Mouse (Mus musculus): ENCODE results near the gene Cox4i1. TPM values are rescaled to one million over a fixed set of nuclear protein-coding genes. Genes with fewer than 3 reads are reported as not detected.
A peak's percentile ranks its signal among the peaks of the same experiment; 100 is the strongest.

Gene Cox4i1
- polyA plus RNA-seq, 1 experiment: 3,733 TPM

GRCm38 (mm10) chr8:120684082-120684481 is 16.1 kb downstream of the Cox4i1 start:
- Histone ChIP-seq H3K4me3 (ENCODE audit: insufficient read depth, low read depth, low read length) (no peak overlapping the region), H3K36me3 (ENCODE audit: control insufficient read depth, insufficient read depth, low read length) (no peaks in the 10 kb centered on the region), H3K27ac (ENCODE audit: insufficient read depth, low read depth, low read length) (no peak overlapping the region), H3K4me1 (ENCODE audit: control insufficient read depth, insufficient read depth, low read length) (no peaks in the 10 kb centered on the region), H3K27me3 (replicated peaks; ENCODE audit: control insufficient read depth, insufficient read depth, low read length) (no peaks in the 10 kb centered on the region)
- 84% methylated on average over 5 of the region's 5 CpGs for WGBS
- DNase-seq: no peak
- TF ChIP-seq POLR2A (IDR thresholded peaks at IDR 0.05; ENCODE audit: low read depth, low read length) (no peak), CTCF (conservative IDR thresholded peaks at IDR 0.05; ENCODE audit: insufficient read depth, insufficient read length, low read depth, low read length) (no peak)

- DNase-seq: no peak
- Histone ChIP-seq H3K4me3 (ENCODE audit: insufficient read depth, low read depth, low read length) (no peak overlapping the region), H3K27ac (ENCODE audit: insufficient read depth, low read depth, low read length) (no peak overlapping the region), H3K4me1 (ENCODE audit: control insufficient read depth, insufficient read depth, low read length) (no peaks in the 10 kb centered on the region), H3K36me3 (ENCODE audit: control insufficient read depth, insufficient read depth, low read length) (no peaks in the 10 kb centered on the region), H3K27me3 (replicated peaks; ENCODE audit: control insufficient read depth, insufficient read depth, low read length) (no peaks in the 10 kb centered on the region)
- TF ChIP-seq CTCF (conservative IDR thresholded peaks at IDR 0.05; ENCODE audit: insufficient read depth, insufficient read length, low read depth, low read length) (no peak), POLR2A (IDR thresholded peaks at IDR 0.05; ENCODE audit: low read depth, low read length) (no peak)
- WGBS: 82% methylated on average over 5 of the region's 5 CpGs
These were observed 17.1 kb downstream of the Cox4i1 start for GRCm38 (mm10) chr8:120685097-120685496.

GRCm38 (mm10) chr8:120685591-120685990 is 17.6 kb downstream of the Cox4i1 start:
- no peak overlapping the region for H3K27ac ChIP-seq (ENCODE audit: insufficient read depth, low read depth, low read length)
- 91% methylated on average over 8 of the region's 8 CpGs for WGBS
- no peaks in the 10 kb centered on the region for H3K36me3 ChIP-seq (ENCODE audit: control insufficient read depth, insufficient read depth, low read length)
- no peak for DNase-seq
- no peaks in the 10 kb centered on the region for H3K4me1 ChIP-seq (ENCODE audit: control insufficient read depth, insufficient read depth, low read length)
- H3K27me3 ChIP-seq (replicated peaks; ENCODE audit: control insufficient read depth, insufficient read depth, low read length): no peaks in the 10 kb centered on the region
- TF ChIP-seq CTCF (conservative IDR thresholded peaks at IDR 0.05; ENCODE audit: insufficient read depth, insufficient read length, low read depth, low read length): no peak
- TF ChIP-seq POLR2A (IDR thresholded peaks at IDR 0.05; ENCODE audit: low read depth, low read length): no peak
- H3K4me3 ChIP-seq (ENCODE audit: insufficient read depth, low read depth, low read length): no peak overlapping the region

- WGBS: 90% methylated on average over 13 of the region's 13 CpGs
- no peak for DNase-seq
- TF ChIP-seq POLR2A (IDR thresholded peaks at IDR 0.05; ENCODE audit: low read depth, low read length) (no peak), CTCF (conservative IDR thresholded peaks at IDR 0.05; ENCODE audit: insufficient read depth, insufficient read length, low read depth, low read length) (no peak)
- H3K36me3 ChIP-seq (ENCODE audit: control insufficient read depth, insufficient read depth, low read length): no peaks in the 10 kb centered on the region
- no peaks in the 10 kb centered on the region for H3K27me3 ChIP-seq (replicated peaks; ENCODE audit: control insufficient read depth, insufficient read depth, low read length)
- H3K27ac ChIP-seq (ENCODE audit: insufficient read depth, low read depth, low read length): no peak overlapping the region
- H3K4me1 ChIP-seq (ENCODE audit: control insufficient read depth, insufficient read depth, low read length): no peaks in the 10 kb centered on the region
- H3K4me3 ChIP-seq (ENCODE audit: insufficient read depth, low read depth, low read length): no peak overlapping the region
These were observed 18.0 kb downstream of the Cox4i1 start for GRCm38 (mm10) chr8:120686051-120686450.

- no peak overlapping the region for H3K27ac ChIP-seq (ENCODE audit: insufficient read depth, low read depth, low read length)
- no peak for DNase-seq
- TF ChIP-seq POLR2A (IDR thresholded peaks at IDR 0.05; ENCODE audit: low read depth, low read length): no peak
- TF ChIP-seq CTCF (conservative IDR thresholded peaks at IDR 0.05; ENCODE audit: insufficient read depth, insufficient read length, low read depth, low read length): no peak
These were observed 18.6 kb downstream of the Cox4i1 start for GRCm38 (mm10) chr8:120686576-120686975.

GRCm38 (mm10) chr8:120687786-120688185 is 19.8 kb downstream of the Cox4i1 start:
- no peak for TF ChIP-seq POLR2A (IDR thresholded peaks at IDR 0.05; ENCODE audit: low read depth, low read length)
- TF ChIP-seq CTCF (conservative IDR thresholded peaks at IDR 0.05; ENCODE audit: insufficient read depth, insufficient read length, low read depth, low read length): no peak
- Histone ChIP-seq H3K27ac (ENCODE audit: insufficient read depth, low read depth, low read length) (no peak overlapping the region), H3K4me3 (ENCODE audit: insufficient read depth, low read depth, low read length) (no peak overlapping the region), H3K36me3 (ENCODE audit: control insufficient read depth, insufficient read depth, low read length) (no peaks in the 10 kb centered on the region), H3K4me1 (ENCODE audit: control insufficient read depth, insufficient read depth, low read length) (no peaks in the 10 kb centered on the region), H3K27me3 (replicated peaks; ENCODE audit: control insufficient read depth, insufficient read depth, low read length) (no peaks in the 10 kb centered on the region)
- 35% methylated on average over 8 of the region's 8 CpGs for WGBS
- DNase-seq: peak; percentile 81

More at GRCm38 (mm10) chr8:120686576-120686975, 18.6 kb downstream of the Cox4i1 start:
- no peaks in the 10 kb centered on the region for H3K4me1 ChIP-seq (ENCODE audit: control insufficient read depth, insufficient read depth, low read length)
- WGBS: 85% methylated on average over 5 of the region's 5 CpGs
- H3K36me3 ChIP-seq (ENCODE audit: control insufficient read depth, insufficient read depth, low read length): no peaks in the 10 kb centered on the region
- H3K4me3 ChIP-seq (ENCODE audit: insufficient read depth, low read depth, low read length): no peak overlapping the region
- H3K27me3 ChIP-seq (replicated peaks; ENCODE audit: control insufficient read depth, insufficient read depth, low read length): no peaks in the 10 kb centered on the region

GRCm38 (mm10) chr8:120688511-120688910 is 20.5 kb downstream of the Cox4i1 start:
- Histone ChIP-seq H3K27ac (ENCODE audit: insufficient read depth, low read depth, low read length) (no peak overlapping the region), H3K27me3 (replicated peaks; ENCODE audit: control insufficient read depth, insufficient read depth, low read length) (no peaks in the 10 kb centered on the region), H3K36me3 (ENCODE audit: control insufficient read depth, insufficient read depth, low read length) (no peaks in the 10 kb centered on the region), H3K4me1 (ENCODE audit: control insufficient read depth, insufficient read depth, low read length) (no peaks in the 10 kb centered on the region), H3K4me3 (ENCODE audit: insufficient read depth, low read depth, low read length) (no peak overlapping the region)
- 94% methylated on average over 7 of the region's 7 CpGs for WGBS
- DNase-seq: no peak
- no peak for TF ChIP-seq CTCF (conservative IDR thresholded peaks at IDR 0.05; ENCODE audit: insufficient read depth, insufficient read length, low read depth, low read length)
- TF ChIP-seq POLR2A (IDR thresholded peaks at IDR 0.05; ENCODE audit: low read depth, low read length): no peak

Measured in kidney, adult 2 months (tissue).